Mouse (Mus musculus): ENCODE data around the gene Zmym4.

DNA sequence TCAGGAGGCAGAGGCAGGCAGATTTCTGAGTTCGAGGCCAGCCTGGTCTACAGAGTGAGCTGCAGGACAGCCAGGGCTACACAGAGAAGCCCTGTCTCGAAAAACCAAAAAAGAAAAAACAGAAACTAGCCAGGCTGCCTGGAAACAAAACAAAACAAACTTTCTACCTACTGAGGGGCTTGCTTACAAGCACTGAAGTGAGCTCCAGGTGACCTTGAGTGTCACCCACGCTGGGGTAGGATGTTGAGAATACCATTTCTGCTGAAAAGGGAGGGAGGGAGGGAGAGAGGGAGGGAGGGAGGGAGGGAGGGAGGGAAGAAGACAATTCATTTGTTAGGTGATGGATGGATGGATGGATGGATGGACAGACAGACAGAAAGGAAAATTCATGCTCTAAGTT, 24.5 kb downstream of the Zmym4 start:
- TF ChIP-seq CTCF (conservative IDR thresholded peaks at IDR 0.05; ENCODE audit: low read length): no peak
- no peak for TF ChIP-seq POU5F1 (IDR thresholded peaks at IDR 0.05; ENCODE audit: borderline replicate concordance, low read length)

Measured in E14TG2a.4 (cell line).